Mouse (Mus musculus): Measurements from ENCODE around the gene Adgrd1. TPM values are rescaled to one million over a fixed set of nuclear protein-coding genes. Genes with fewer than 3 reads are reported as not detected.

Adgrd1 gene
- polyA plus RNA-seq, 2 experiments, result 0.09 TPM

DNA sequence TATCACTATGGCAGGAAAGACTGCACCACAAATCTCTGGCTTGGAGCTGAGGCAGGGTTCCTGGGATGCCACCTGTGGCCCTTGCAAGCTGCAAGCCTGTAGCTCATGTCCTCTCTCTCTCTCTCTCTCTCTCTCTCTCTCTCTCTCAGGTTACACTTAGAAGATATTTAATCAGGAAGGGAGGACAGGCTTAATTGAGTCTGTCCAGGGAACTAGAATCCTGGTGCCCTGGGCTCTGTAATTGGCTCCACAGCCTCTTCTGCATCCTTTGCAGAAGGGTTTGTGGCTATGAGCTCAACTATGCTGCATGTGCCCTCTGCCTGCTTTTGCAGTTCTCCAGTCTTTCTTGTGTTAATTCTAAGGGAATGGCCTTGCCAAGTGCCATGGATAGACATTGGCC, 111.7 kb downstream of the Adgrd1 start:
- ATAC-seq (ENCODE audit: insufficient read depth) (no peak), DNase-seq (ENCODE audit: low read depth in 3 of 3, low spot score in 3 of 3) (no peak)
- Histone ChIP-seq H3K9ac (replicated peaks) (no peak overlapping the region), H3K9me3 (ENCODE audit: control insufficient read depth, low read length) (no peaks in the 10 kb centered on the region), H3K4me2 (ENCODE audit: low read depth) (no peak overlapping the region), H3K4me1 (replicated peaks; ENCODE audit: control insufficient read depth in 2 of 2, insufficient read depth in 2 of 2, low read length in 1 of 2) (no peaks in the 10 kb centered on the region), H3K27ac (no peak overlapping the region), H3K4me3 (ENCODE audit: insufficient read depth in 1 of 2, low read depth in 2 of 2, low read length in 2 of 2) (no peak overlapping the region), H3K36me3 (replicated peaks; ENCODE audit: control insufficient read depth, insufficient read depth, low read depth) (no peaks in the 10 kb centered on the region), H3K27me3 (ENCODE audit: control insufficient read depth, insufficient read depth, low read length) (no peaks in the 10 kb centered on the region)
- TF ChIP-seq CTCF (IDR thresholded peaks at IDR 0.05; ENCODE audit: low read depth), result no peak

DNA sequence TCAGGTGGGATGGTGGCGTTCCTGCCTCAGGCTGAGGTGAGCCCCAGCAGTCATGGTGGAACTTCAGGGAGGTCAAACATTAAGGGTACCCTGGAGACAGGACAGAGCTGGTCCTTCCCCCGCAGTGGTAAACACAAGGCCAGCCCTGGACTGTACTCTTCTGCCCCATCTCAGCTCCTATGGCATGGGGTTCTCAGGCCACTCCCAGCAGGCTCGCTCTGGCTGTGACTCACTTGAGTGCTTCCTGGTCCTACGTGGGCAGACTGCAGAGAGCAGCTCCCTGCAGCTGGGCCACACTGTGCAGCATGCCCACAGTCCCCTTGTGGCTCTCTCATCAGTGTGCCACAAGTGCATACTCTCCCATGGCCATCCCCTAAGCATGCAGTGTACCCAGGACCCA, 112.3 kb downstream of the Adgrd1 start:
- WGBS (ENCODE audit: insufficient replicate concordance), result 45% methylated on average over 4 of the region's 4 CpGs
- ATAC-seq (ENCODE audit: insufficient read depth) (no peak), DNase-seq (ENCODE audit: low read depth in 3 of 3, low spot score in 3 of 3) (no peak)
- TF ChIP-seq EP300 (IDR thresholded peaks at IDR 0.05; ENCODE audit: low read depth), result no peak
- TF ChIP-seq CTCF (IDR thresholded peaks at IDR 0.05; ENCODE audit: low read depth), result no peak
- Histone ChIP-seq H3K27me3 (ENCODE audit: control insufficient read depth, insufficient read depth, low read length) (no peaks in the 10 kb centered on the region), H3K4me2 (ENCODE audit: low read depth) (no peak overlapping the region), H3K36me3 (replicated peaks; ENCODE audit: control insufficient read depth, insufficient read depth, low read depth) (no peaks in the 10 kb centered on the region), H3K9me3 (ENCODE audit: control insufficient read depth, low read length) (no peaks in the 10 kb centered on the region), H3K27ac (no peak overlapping the region), H3K4me3 (ENCODE audit: insufficient read depth in 1 of 2, low read depth in 2 of 2, low read length in 2 of 2) (no peak overlapping the region), H3K4me1 (replicated peaks; ENCODE audit: control insufficient read depth in 2 of 2, insufficient read depth in 2 of 2, low read length in 1 of 2) (no peaks in the 10 kb centered on the region), H3K9ac (replicated peaks) (no peak overlapping the region)

DNA sequence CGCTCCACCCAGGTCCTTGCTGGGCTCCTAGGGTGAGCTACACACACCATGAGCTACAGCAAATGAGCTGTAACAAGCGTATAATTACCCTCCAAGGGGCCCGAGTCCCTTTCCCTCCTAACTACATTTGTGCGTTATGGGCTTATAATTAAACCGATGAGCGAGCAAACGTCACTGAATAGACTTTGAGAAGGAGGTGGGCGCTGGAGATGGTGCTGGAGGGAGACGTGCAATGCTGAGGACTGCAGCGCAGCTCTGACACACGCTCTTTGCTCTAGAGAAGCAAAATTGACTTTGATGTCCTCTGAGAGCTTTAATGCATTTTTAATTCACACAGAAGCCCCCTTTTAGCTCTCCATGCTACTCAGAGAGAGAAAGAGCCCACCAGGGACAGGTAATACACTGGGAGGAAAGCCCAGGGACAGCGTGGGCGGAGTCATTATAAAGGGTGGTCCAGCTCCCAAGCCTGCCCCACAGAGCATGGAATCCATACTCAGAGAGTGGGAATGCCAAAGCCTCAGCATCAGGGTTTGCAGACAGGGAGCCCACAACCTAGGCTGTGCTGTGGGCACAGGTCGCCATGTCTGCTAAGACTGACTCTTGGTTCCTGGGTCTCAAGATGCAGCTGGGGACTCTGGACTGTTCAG, 115.0 kb downstream of the Adgrd1 start:
- no peaks in the 10 kb centered on the region for H3K36me3 ChIP-seq (replicated peaks; ENCODE audit: control insufficient read depth, insufficient read depth, low read depth)
- no peak overlapping the region for H3K4me3 ChIP-seq (ENCODE audit: insufficient read depth in 1 of 2, low read depth in 2 of 2, low read length in 2 of 2)
- H3K9me3 ChIP-seq (ENCODE audit: control insufficient read depth, low read length), result no peaks in the 10 kb centered on the region
- ATAC-seq (ENCODE audit: insufficient read depth) (no peak), DNase-seq (ENCODE audit: low read depth in 3 of 3, low spot score in 3 of 3) (no peak)
- H3K27me3 ChIP-seq (ENCODE audit: control insufficient read depth, insufficient read depth, low read length), result no peaks in the 10 kb centered on the region
- H3K4me1 ChIP-seq (replicated peaks; ENCODE audit: control insufficient read depth in 2 of 2, insufficient read depth in 2 of 2, low read length in 1 of 2), result no peaks in the 10 kb centered on the region
- no peak for TF ChIP-seq CTCF (IDR thresholded peaks at IDR 0.05; ENCODE audit: low read depth)
- TF ChIP-seq EP300 (IDR thresholded peaks at IDR 0.05; ENCODE audit: low read depth), result no peak
- WGBS (ENCODE audit: insufficient replicate concordance), result 65% methylated on average over 14 of the region's 14 CpGs
- H3K9ac ChIP-seq (replicated peaks), result no peak overlapping the region
- no peak overlapping the region for H3K4me2 ChIP-seq (ENCODE audit: low read depth)
- no peak overlapping the region for H3K27ac ChIP-seq

- Histone ChIP-seq H3K4me3 (ENCODE audit: insufficient read depth in 1 of 2, low read depth in 2 of 2, low read length in 2 of 2) (no peak overlapping the region), H3K27me3 (ENCODE audit: control insufficient read depth, insufficient read depth, low read length) (no peaks in the 10 kb centered on the region), H3K4me1 (replicated peaks; ENCODE audit: control insufficient read depth in 2 of 2, insufficient read depth in 2 of 2, low read length in 1 of 2) (no peaks in the 10 kb centered on the region; a peak in 1 of 4 replicates), H3K4me2 (ENCODE audit: low read depth) (no peak overlapping the region), H3K9ac (replicated peaks) (no peak overlapping the region), H3K9me3 (ENCODE audit: control insufficient read depth, low read length) (no peaks in the 10 kb centered on the region), H3K36me3 (replicated peaks; ENCODE audit: control insufficient read depth, insufficient read depth, low read depth) (no peaks in the 10 kb centered on the region), H3K27ac (no peak overlapping the region)
- ATAC-seq (ENCODE audit: insufficient read depth), result no peak
- DNase-seq (ENCODE audit: low read depth in 3 of 3, low spot score in 3 of 3), result no peak
- TF ChIP-seq CTCF (IDR thresholded peaks at IDR 0.05; ENCODE audit: low read depth), result no peak
- TF ChIP-seq EP300 (IDR thresholded peaks at IDR 0.05; ENCODE audit: low read depth), result no peak
- WGBS (ENCODE audit: insufficient replicate concordance), result 35% methylated on average over 9 of the region's 9 CpGs
These were observed 117.5 kb downstream of the Adgrd1 start for GRCm38 (mm10) chr5:129214023-129214422.

DNA sequence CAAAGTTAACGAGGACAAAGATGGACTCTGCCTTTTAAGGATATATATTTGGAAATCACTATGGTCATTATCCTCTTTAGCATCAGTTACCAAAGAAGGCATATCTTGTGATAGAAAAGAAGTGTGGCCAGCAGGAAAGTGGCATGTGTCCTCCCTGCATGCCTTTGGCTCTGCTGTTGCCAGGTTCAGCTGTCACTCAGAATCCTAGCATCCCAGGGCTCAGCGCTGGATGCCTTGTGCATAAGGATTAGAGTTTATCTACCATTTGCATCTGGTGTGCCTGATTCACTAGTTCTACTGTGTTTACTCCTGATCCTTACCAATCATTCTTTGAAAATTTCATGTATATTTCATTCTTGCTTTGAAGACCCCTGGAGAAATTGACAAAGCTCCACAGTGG, 119.5 kb downstream of the Adgrd1 start:
- TF ChIP-seq EP300 (IDR thresholded peaks at IDR 0.05; ENCODE audit: low read depth) (no peak), CTCF (IDR thresholded peaks at IDR 0.05; ENCODE audit: low read depth) (no peak)
- H3K27me3 ChIP-seq (ENCODE audit: control insufficient read depth, insufficient read depth, low read length), result no peaks in the 10 kb centered on the region
- H3K9me3 ChIP-seq (ENCODE audit: control insufficient read depth, low read length), result no peaks in the 10 kb centered on the region
- no peaks in the 10 kb centered on the region for H3K36me3 ChIP-seq (replicated peaks; ENCODE audit: control insufficient read depth, insufficient read depth, low read depth)
- H3K4me1 ChIP-seq (replicated peaks; ENCODE audit: control insufficient read depth in 2 of 2, insufficient read depth in 2 of 2, low read length in 1 of 2), result no peaks in the 10 kb centered on the region; a peak in 1 of 4 replicates
- no peak overlapping the region for H3K27ac ChIP-seq
- H3K4me2 ChIP-seq (ENCODE audit: low read depth), result no peak overlapping the region
- H3K9ac ChIP-seq (replicated peaks), result no peak overlapping the region
- no peak for ATAC-seq (ENCODE audit: insufficient read depth)
- 73% methylated on average over 2 of the region's 2 CpGs for WGBS (ENCODE audit: insufficient replicate concordance)
- DNase-seq (ENCODE audit: low read depth in 3 of 3, low spot score in 3 of 3), result no peak
- H3K4me3 ChIP-seq (ENCODE audit: insufficient read depth in 1 of 2, low read depth in 2 of 2, low read length in 2 of 2), result no peak overlapping the region
